Mouse (Mus musculus) liver, adult 2 months (tissue): Measurements from ENCODE around the gene Kcne2.

Source experiments
- CTCF ChIP-seq: fragments of 200-500 bp; IDR thresholded peaks from 2 replicates; pipeline ENCODE4 v1.5.1; 2011; ENCODE audit warnings: low read depth, low read length, control low read depth
- POLR2A ChIP-seq: fragments of 200-500 bp; IDR thresholded peaks from 2 replicates; pipeline ENCODE4 v1.6.1; 2011; ENCODE audit warnings: low read length, control low read depth; ENCODE audit not compliant: insufficient read depth; ENCODE audit errors: extremely low read depth

- no peak for TF ChIP-seq POLR2A
- no peak for TF ChIP-seq CTCF
These were observed 15.8 kb downstream of the Kcne2 start for GRCm38 (mm10) chr16:92307947-92308346.
